Mouse (Mus musculus) splenic B cell, adult 2 months (primary cell): Measurements from ENCODE around the gene St8sia1.
A peak's percentile ranks its signal among the peaks of the same experiment; 100 is the strongest.

Experiments
- DNase-seq: peaks from one replicate; pipeline ENCODE4 v3.0.0-alpha.2; 2011; ENCODE audit warnings: low read depth, low spot score
- H3K27me3 ChIP-seq: 2 replicates; pipeline ENCODE4 v1.6.1; 2012; ENCODE audit warnings: mild to moderate bottlenecking, low read length, moderate library complexity, mixed read lengths; ENCODE audit not compliant: control insufficient read depth, poor library complexity, insufficient read depth, severe bottlenecking
- H3K36me3 ChIP-seq: 2 replicates; pipeline ENCODE4 v1.6.1; 2012; ENCODE audit warnings: mild to moderate bottlenecking, low read length, moderate library complexity, mixed read lengths; ENCODE audit not compliant: control insufficient read depth, poor library complexity, insufficient read depth, severe bottlenecking

St8sia1 gene

GRCm38 (mm10) chr6:142779812-142780573, 184.3 kb downstream of the St8sia1 start:
- DNase-seq, result peak; percentile 25
- Histone ChIP-seq H3K36me3 (0 out of 2 replicates have a peak, but pooled peaks cover 1% of the 10 kb centered on the region), H3K27me3 (no peaks in the 10 kb centered on the region)

GRCm38 (mm10) chr6:142779045-142779811, 185.0 kb downstream of the St8sia1 start:
- DNase-seq, result peak; percentile 50
- Histone ChIP-seq H3K27me3 (no peaks in the 10 kb centered on the region), H3K36me3 (0 out of 2 replicates have a peak, but pooled peaks cover 1% of the 10 kb centered on the region)

GRCm38 (mm10) chr6:142776935-142777334, 187.3 kb downstream of the St8sia1 start:
- H3K27me3 ChIP-seq, result no peaks in the 10 kb centered on the region
- DNase-seq, result no peak
- H3K36me3 ChIP-seq, result peaks cover 3% of the 10 kb centered on the region

- no peak for DNase-seq
- Histone ChIP-seq H3K36me3 (peaks cover 5% of the 10 kb centered on the region), H3K27me3 (no peaks in the 10 kb centered on the region)
Measured at GRCm38 (mm10) chr6:142773566-142773965, 190.7 kb downstream of the St8sia1 start.

GRCm38 (mm10) chr6:142771643-142772042, 192.6 kb downstream of the St8sia1 start:
- Histone ChIP-seq H3K36me3 (peaks cover 3% of the 10 kb centered on the region), H3K27me3 (no peaks in the 10 kb centered on the region)
- no peak for DNase-seq
